Mouse (Mus musculus): ENCODE measurements around the gene Dnah17.

DNA sequence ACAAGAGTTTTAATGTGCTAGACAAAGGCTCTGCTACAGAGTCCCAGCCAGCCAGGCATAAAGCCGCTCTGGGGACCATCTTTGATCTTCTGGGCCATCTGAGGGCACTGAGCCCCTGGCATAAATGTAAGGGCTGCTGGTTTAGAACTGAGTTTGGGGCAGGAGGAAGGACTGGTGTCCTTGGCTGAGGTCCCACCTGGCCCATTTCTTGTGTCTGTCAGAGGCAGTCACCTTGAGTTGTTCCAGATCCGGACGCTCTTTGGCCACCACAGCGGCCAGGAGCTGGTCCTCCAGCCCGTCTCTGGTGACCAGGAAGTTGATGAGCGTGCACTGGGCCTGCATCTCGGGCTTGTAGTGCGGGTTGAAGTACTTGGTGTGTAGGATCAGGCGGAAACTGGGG lies 87.6 kb downstream of the Dnah17 start:
- TF ChIP-seq CTCF (IDR thresholded peaks at IDR 0.05; ENCODE audit: low read depth) (no peak), EP300 (optimal IDR thresholded peaks at IDR 0.05) (no peak)

Measured in stomach, postnatal 0 days (tissue).